Mouse (Mus musculus): ENCODE results near the gene Kctd19.

DNA sequence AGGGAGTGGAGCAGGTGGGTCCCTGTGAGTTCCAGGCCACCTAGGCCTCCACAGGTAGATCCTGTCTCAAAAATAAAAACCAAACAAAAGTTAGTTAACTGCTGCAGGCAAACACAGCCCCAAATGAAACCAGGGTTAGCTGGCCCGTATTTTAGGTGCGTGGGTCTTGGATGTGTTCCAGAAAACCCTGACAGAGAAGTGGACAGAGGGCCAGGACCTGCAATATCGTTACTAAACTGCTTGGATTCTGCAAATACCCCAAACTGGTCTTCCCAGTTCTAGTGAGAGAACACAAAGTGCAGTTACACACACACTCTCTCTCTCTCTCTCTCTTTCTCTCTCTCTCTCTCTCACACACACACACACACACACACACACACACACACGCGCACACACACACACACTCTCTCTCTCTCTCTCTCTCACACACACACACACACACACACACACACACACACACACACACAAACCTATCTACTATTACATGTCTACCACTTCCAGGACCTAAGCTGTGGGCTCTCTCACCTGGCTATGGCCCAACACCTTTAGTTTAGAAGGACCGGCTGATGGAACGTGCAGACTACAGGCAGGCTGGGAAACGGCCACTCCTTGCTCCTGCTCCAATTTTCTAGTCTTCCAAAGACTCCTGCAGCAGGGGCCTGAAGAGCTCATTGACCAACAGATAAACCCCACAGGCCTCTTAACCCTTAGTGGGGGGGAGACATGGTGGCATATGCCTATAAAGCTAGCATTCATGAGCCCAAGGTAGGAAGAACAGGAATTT is 69.3 kb downstream of the Kctd19 start:
- TF ChIP-seq CTCF (IDR thresholded peaks at IDR 0.05; ENCODE audit: low read depth, low read length) = no peak
- TF ChIP-seq TAL1 (conservative IDR thresholded peaks at IDR 0.05; ENCODE audit: low read depth, low read length) = no peak
- TF ChIP-seq GATA1 (IDR thresholded peaks at IDR 0.05; ENCODE audit: borderline replicate concordance, low read length) = no peak
- TF ChIP-seq POLR2AphosphoS5 (IDR thresholded peaks at IDR 0.05; ENCODE audit: insufficient replicate concordance, low read depth, low read length) = no peak
- no peak for TF ChIP-seq GATA2 (IDR thresholded peaks at IDR 0.05; ENCODE audit: borderline replicate concordance, low read depth, low read length)
